Mouse (Mus musculus) liver, embryonic 14.5 days (tissue): Measurements from ENCODE around the gene Yipf6.

Experiments used
- CTCF ChIP-seq: IDR thresholded peaks from 2 replicates; pipeline ENCODE4 v1.5.1; 2016; ENCODE audit warnings: antibody characterized with exemption, low read depth, control low read depth
- EP300 ChIP-seq: IDR thresholded peaks from 2 replicates; pipeline ENCODE4 v1.6.1; 2016; ENCODE audit warnings: antibody characterized with exemption, low read depth

DNA sequence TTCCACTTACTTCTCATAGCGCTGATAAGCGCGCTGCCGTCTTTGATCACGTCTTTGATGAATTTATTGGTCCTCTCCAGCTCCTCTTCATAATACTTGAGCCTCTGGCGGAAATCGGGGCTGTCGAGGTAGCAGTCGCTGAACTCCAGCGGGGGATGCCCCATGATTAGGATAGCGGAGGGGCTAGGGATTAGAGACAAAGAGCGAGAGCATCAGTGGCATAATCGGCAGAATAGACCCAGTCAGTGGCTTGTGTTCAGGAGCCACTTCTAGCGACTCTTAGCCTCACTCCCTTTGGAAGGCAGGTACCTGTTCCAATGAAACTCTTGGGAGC lies 46.1 kb upstream of the Yipf6 start:
- TF ChIP-seq CTCF, result no peak
- no peak for TF ChIP-seq EP300
